ENCODE assay signal across 26 mouse cellular contexts in genomic region chr3:97615154-97615553, GRCm38 (mm10). TPM values are rescaled to one million over a fixed set of nuclear protein-coding genes. Genes with fewer than 3 reads are reported as not detected.
DNase-seq lines count a peak whose midpoint lies in the region; ATAC-seq and TF ChIP-seq lines count a peak whose summit lies in the region.
"Had no signal": no experiment of that assay in that cellular context is flagged by ENCODE, and none has a peak within 500 bp of the region (broad histone marks: within the 10 kb centered on the region; RNA-seq: fewer than 3 reads in every experiment).

No protein-coding gene starts in this region.

- H3K27me3 ChIP-seq in heart, embryonic 10.5 days (ENCODE audit: insufficient read depth, poor library complexity, severe bottlenecking): no peaks in the 10 kb centered on the region
- peaks cover 6% of the 10 kb centered on the region in 2 experiments; a peak in 3 of 4 replicates for H3K27me3 ChIP-seq in MEL (ENCODE audit: control insufficient read depth in 1 of 2, insufficient read depth in 2 of 2, low read length in 2 of 2)
- no peaks in the 10 kb centered on the region for H3K27me3 ChIP-seq in intestine, embryonic 15.5 days (replicated peaks)
- H3K27me3 ChIP-seq in stomach, embryonic 15.5 days (replicated peaks): no peaks in the 10 kb centered on the region
- no peaks in the 10 kb centered on the region for H3K27me3 ChIP-seq in kidney, embryonic 16.5 days (ENCODE audit: insufficient read depth, low read length)
- H3K27me3 ChIP-seq: CH12.LX; embryonic facial prominence, embryonic 15.5 days; hindbrain, embryonic 15.5 days had no signal

- no peak overlapping the region for H3K27ac ChIP-seq in heart, embryonic 10.5 days
- no peak overlapping the region for H3K27ac ChIP-seq in MEL (ENCODE audit: control insufficient read depth, low read depth, low read length)
- H3K27ac ChIP-seq in intestine, embryonic 15.5 days: 0 out of 2 replicates have a peak overlapping the region, but pooled peaks have one; percentile 58
- peak overlapping the region; percentile 3; the same call in 1 of the 2 replicates for H3K27ac ChIP-seq in stomach, embryonic 15.5 days
- no peak overlapping the region for H3K27ac ChIP-seq in kidney, embryonic 16.5 days (ENCODE audit: low read length)
- H3K27ac ChIP-seq: embryonic facial prominence, embryonic 15.5 days; forebrain, embryonic 10.5 days; hindbrain, embryonic 15.5 days had no signal

- H3K36me3 ChIP-seq in heart, embryonic 10.5 days: no peaks in the 10 kb centered on the region
- peaks cover 0 to 9% of the 10 kb centered on the region in 2 experiments; a peak in 2 of 4 replicates for H3K36me3 ChIP-seq in MEL (ENCODE audit: control insufficient read depth in 1 of 2, insufficient read depth in 2 of 2, low read length in 2 of 2)
- H3K36me3 ChIP-seq in intestine, embryonic 15.5 days: no peaks in the 10 kb centered on the region
- no peaks in the 10 kb centered on the region for H3K36me3 ChIP-seq in stomach, embryonic 15.5 days
- no peaks in the 10 kb centered on the region for H3K36me3 ChIP-seq in kidney, embryonic 16.5 days (ENCODE audit: insufficient read depth, low read length)
- H3K36me3 ChIP-seq: embryonic facial prominence, embryonic 15.5 days; forebrain, embryonic 10.5 days; heart, embryonic 12.5 days; hindbrain, embryonic 15.5 days had no signal

- no peak overlapping the region for H3K9ac ChIP-seq in MEL (ENCODE audit: control insufficient read depth, low read depth, low read length, poor library complexity, severe bottlenecking)
- H3K9ac ChIP-seq in intestine, embryonic 15.5 days: no peak overlapping the region
- no peak overlapping the region for H3K9ac ChIP-seq in stomach, embryonic 15.5 days
- H3K9ac ChIP-seq in kidney, embryonic 16.5 days (replicated peaks; ENCODE audit: low read length): no peak overlapping the region
- H3K9ac ChIP-seq: embryonic facial prominence, embryonic 15.5 days; heart, embryonic 12.5 days; hindbrain, embryonic 15.5 days had no signal

- no peaks in the 10 kb centered on the region; the same call in 1 of the 2 replicates for H3K79me2 ChIP-seq in MEL (ENCODE audit: control insufficient read depth, insufficient read depth, low read length, poor library complexity)

- peak; percentile 28 for DNase-seq in heart, embryonic 10.5 days (ENCODE audit: low spot score)
- no peak for DNase-seq in heart, adult 9 months (ENCODE audit: low spot score in 2 of 2)
- DNase-seq in MEL (ENCODE audit: low read depth, low spot score): no peak
- DNase-seq in urinary bladder, postnatal 4 days (ENCODE audit: low spot score in 2 of 2): no peak
- no peak for DNase-seq in right cerebral cortex, postnatal 36 days (ENCODE audit: low spot score in 2 of 2)
- DNase-seq: adrenal gland, adult 2 months; adrenal gland, postnatal 25 days; cerebellum, adult 8-10 months; cerebellum, postnatal 25 days; gastrocnemius, postnatal 36 days; heart, adult 18-20 months; heart, postnatal 36 days had no signal

- no peak for TF ChIP-seq CTCF in MEL (IDR thresholded peaks at IDR 0.05 in 2 of 3, conservative IDR thresholded peaks at IDR 0.05 in 1 of 3; ENCODE audit: control insufficient read depth in 1 of 3, insufficient read depth in 1 of 3, low read depth in 2 of 3, low read length in 3 of 3, poor library complexity in 1 of 3, severe bottlenecking in 1 of 3)

- no peak overlapping the region for H3K4me3 ChIP-seq in heart, embryonic 10.5 days
- H3K4me3 ChIP-seq in MEL (ENCODE audit: control insufficient read depth in 1 of 2, insufficient read depth in 1 of 2, low read depth in 2 of 2, low read length in 2 of 2): no peak overlapping the region
- H3K4me3 ChIP-seq in intestine, embryonic 15.5 days (replicated peaks): no peak overlapping the region
- no peak overlapping the region for H3K4me3 ChIP-seq in stomach, embryonic 15.5 days (replicated peaks)
- no peak overlapping the region for H3K4me3 ChIP-seq in kidney, embryonic 16.5 days (ENCODE audit: low read length)
- H3K4me3 ChIP-seq: embryonic facial prominence, embryonic 15.5 days; erythroblast, embryonic 14.5 days; forebrain, embryonic 10.5 days; heart, embryonic 12.5 days; hindbrain, embryonic 15.5 days had no signal

- TF ChIP-seq EP300 in MEL (IDR thresholded peaks at IDR 0.05; ENCODE audit: low read depth in 1 of 2, low read length in 2 of 2): no peak

- no peak for TF ChIP-seq RAD21 in MEL (IDR thresholded peaks at IDR 0.05; ENCODE audit: low read depth, low read length)

- H3K4me2 ChIP-seq in intestine, embryonic 15.5 days (replicated peaks): no peak overlapping the region
- no peak overlapping the region for H3K4me2 ChIP-seq in stomach, embryonic 15.5 days
- no peak overlapping the region for H3K4me2 ChIP-seq in kidney, embryonic 16.5 days (replicated peaks; ENCODE audit: low read depth, low read length)
- H3K4me2 ChIP-seq: embryonic facial prominence, embryonic 15.5 days; heart, embryonic 12.5 days; hindbrain, embryonic 15.5 days had no signal

- peak; percentile 88 for ATAC-seq in intestine, embryonic 15.5 days
- ATAC-seq in stomach, embryonic 15.5 days (ENCODE audit: insufficient read depth, low FRiP score, low read depth): peak; percentile 69
- no peak for ATAC-seq in kidney, embryonic 16.5 days (ENCODE audit: low FRiP score, low TSS enrichment)
- ATAC-seq: forebrain, embryonic 14.5 days had no signal

- no peak for TF ChIP-seq POLR2A in MEL (IDR thresholded peaks at IDR 0.05; ENCODE audit: control insufficient read depth in 1 of 2, insufficient read depth in 1 of 2, low read depth in 1 of 2, low read length in 2 of 2, poor library complexity in 1 of 2)

- WGBS in heart, embryonic 10.5 days: 33% methylated on average over 1 of the region's 1 CpGs
- 15% methylated on average over 1 of the region's 1 CpGs for WGBS in intestine, embryonic 15.5 days
- WGBS in stomach, embryonic 15.5 days: 14% methylated on average over 1 of the region's 1 CpGs
- WGBS in kidney, embryonic 16.5 days: 3% methylated on average over 1 of the region's 1 CpGs

- no peaks in the 10 kb centered on the region for H3K9me3 ChIP-seq in heart, embryonic 10.5 days
- H3K9me3 ChIP-seq in MEL (replicated peaks; ENCODE audit: insufficient read depth, low read length): no peaks in the 10 kb centered on the region
- H3K9me3 ChIP-seq in intestine, embryonic 15.5 days: no peaks in the 10 kb centered on the region
- H3K9me3 ChIP-seq in stomach, embryonic 15.5 days: no peaks in the 10 kb centered on the region
- H3K9me3 ChIP-seq in kidney, embryonic 16.5 days (ENCODE audit: low read length): no peaks in the 10 kb centered on the region
- H3K9me3 ChIP-seq: embryonic facial prominence, embryonic 15.5 days; forebrain, embryonic 10.5 days; heart, embryonic 12.5 days; hindbrain, embryonic 15.5 days had no signal

- H3K4me1 ChIP-seq in heart, embryonic 10.5 days: no peaks in the 10 kb centered on the region
- peaks cover 3 to 10% of the 10 kb centered on the region in 2 experiments; a peak in 3 of 4 replicates for H3K4me1 ChIP-seq in MEL (ENCODE audit: control insufficient read depth in 1 of 2, insufficient read depth in 2 of 2, low read length in 2 of 2)
- no peaks in the 10 kb centered on the region for H3K4me1 ChIP-seq in intestine, embryonic 15.5 days (replicated peaks)
- no peaks in the 10 kb centered on the region for H3K4me1 ChIP-seq in stomach, embryonic 15.5 days
- H3K4me1 ChIP-seq in kidney, embryonic 16.5 days (ENCODE audit: insufficient read depth, low read length): no peaks in the 10 kb centered on the region
- H3K4me1 ChIP-seq: embryonic facial prominence, embryonic 15.5 days; hindbrain, embryonic 15.5 days had no signal

TF ChIP-seq in MEL, 35 proteins besides CTCF, POLR2A, EP300 and RAD21 (continues in another document):
- 0 out of 2 replicates have a peak, but pooled peaks have one; percentile 18 for TF ChIP-seq GATA1 (IDR thresholded peaks at IDR 0.05; ENCODE audit: low read depth, low read length)

RNA-seq across cellular contexts. Expression of gene Chd1l, which starts 5.2 kb away (rescaled TPM):
- polyA plus RNA-seq in heart, embryonic 10.5 days (2016; fragmentation: Nextera tagmentation; extraction: Ambion mirVana): 21.7 and 22.8 TPM in 2 replicates
- 54.5 and 59.1 TPM in 2 replicates for total RNA-seq in MEL (2012; rRNA removed)
- polyA plus RNA-seq in MEL (2012; ENCODE audit: insufficient read depth in 1 of 2, insufficient read length in 2 of 2, low read depth in 1 of 2, low replicate concordance in 2 of 2, missing spikeins in 1 of 2): 10 to 100 TPM in 1 of 2 experiments, not detected in 1; 70.5 TPM
- polyA plus RNA-seq in intestine, embryonic 15.5 days (2015; fragmentation: Nextera tagmentation; extraction: Ambion mirVana): 19.6 and 20.5 TPM in 2 replicates
- 16.5 and 19.2 TPM in 2 replicates for polyA plus RNA-seq in stomach, embryonic 15.5 days (2015; fragmentation: Nextera tagmentation; extraction: Ambion mirVana)
- 16.8 and 19.0 TPM in 2 replicates for polyA plus RNA-seq in kidney, embryonic 16.5 days (2015; fragmentation: Nextera tagmentation; extraction: Ambion mirVana)

RNA-seq across cellular contexts. Expression of gene Fmo5, which starts 13.4 kb away (rescaled TPM):
- polyA plus RNA-seq in heart, embryonic 10.5 days (2016; fragmentation: Nextera tagmentation; extraction: Ambion mirVana): 1.9 and 3.2 TPM in 2 replicates
- 0.12 and 0.16 TPM in 2 replicates for total RNA-seq in MEL (2012; rRNA removed)
- under 1 TPM in 1 of 2 experiments, not detected in 1; 0.39 TPM for polyA plus RNA-seq in MEL (2012; ENCODE audit: insufficient read depth in 1 of 2, insufficient read length in 2 of 2, low read depth in 1 of 2, low replicate concordance in 2 of 2, missing spikeins in 1 of 2)
- polyA plus RNA-seq in intestine, embryonic 15.5 days (2015; fragmentation: Nextera tagmentation; extraction: Ambion mirVana): 30.8 and 33.0 TPM in 2 replicates
- polyA plus RNA-seq in stomach, embryonic 15.5 days (2015; fragmentation: Nextera tagmentation; extraction: Ambion mirVana): 8.2 and 11.5 TPM in 2 replicates
- 3.4 and 4.2 TPM in 2 replicates for polyA plus RNA-seq in kidney, embryonic 16.5 days (2015; fragmentation: Nextera tagmentation; extraction: Ambion mirVana)

RNA-seq across cellular contexts. Expression of gene Prkab2, which starts 42.8 kb away (rescaled TPM):
- 16.2 and 25.6 TPM in 2 replicates for polyA plus RNA-seq in heart, embryonic 10.5 days (2016; fragmentation: Nextera tagmentation; extraction: Ambion mirVana)
- total RNA-seq in MEL (2012; rRNA removed): 2.5 and 3.3 TPM in 2 replicates
- 1 to 10 TPM in 1 of 2 experiments, not detected in 1; 7.0 TPM for polyA plus RNA-seq in MEL (2012; ENCODE audit: insufficient read depth in 1 of 2, insufficient read length in 2 of 2, low read depth in 1 of 2, low replicate concordance in 2 of 2, missing spikeins in 1 of 2)
- 6.7 and 6.8 TPM in 2 replicates for polyA plus RNA-seq in intestine, embryonic 15.5 days (2015; fragmentation: Nextera tagmentation; extraction: Ambion mirVana)
- 7.7 and 8.9 TPM in 2 replicates for polyA plus RNA-seq in stomach, embryonic 15.5 days (2015; fragmentation: Nextera tagmentation; extraction: Ambion mirVana)
- polyA plus RNA-seq in kidney, embryonic 16.5 days (2015; fragmentation: Nextera tagmentation; extraction: Ambion mirVana): 6.4 and 6.9 TPM in 2 replicates

RNA-seq across cellular contexts. Expression of gene Gm17651, which starts 59.3 kb away (rescaled TPM):
- polyA plus RNA-seq in heart, embryonic 10.5 days (2016; fragmentation: Nextera tagmentation; extraction: Ambion mirVana): not detected in 2 replicates
- total RNA-seq in MEL (2012; rRNA removed): not detected in 2 replicates
- not detected for polyA plus RNA-seq in MEL (2012; ENCODE audit: insufficient read depth in 1 of 2, insufficient read length in 2 of 2, low read depth in 1 of 2, low replicate concordance in 2 of 2, missing spikeins in 1 of 2)
- polyA plus RNA-seq in intestine, embryonic 15.5 days (2015; fragmentation: Nextera tagmentation; extraction: Ambion mirVana): not detected in 2 replicates
- not detected in 2 replicates for polyA plus RNA-seq in stomach, embryonic 15.5 days (2015; fragmentation: Nextera tagmentation; extraction: Ambion mirVana)
- polyA plus RNA-seq in kidney, embryonic 16.5 days (2015; fragmentation: Nextera tagmentation; extraction: Ambion mirVana): not detected in 2 replicates
- total RNA-seq: adrenal gland, adult 2 months; adrenal gland, postnatal 25 days; CH12.LX; gastrocnemius, adult 8-10 months; gastrocnemius, postnatal 36 days; heart, adult 18-20 months; heart, postnatal 36 days had no signal
- polyA plus RNA-seq: adrenal gland, adult 2 months; cortical plate, adult 2 months; embryonic facial prominence, embryonic 15.5 days; erythroblast, embryonic 14.5 days; forebrain, embryonic 10.5 days; forebrain, embryonic 14.5 days; heart, embryonic 12.5 days; heart, embryonic 16.5 days; hindbrain, embryonic 11.5 days; hindbrain, embryonic 15.5 days had no signal

Comparison
In these comparisons a context has a peak if more than half of its experiments do, and no peak if none do; other contexts are left out.
1. H3K27ac ChIP-seq: peak in intestine, embryonic 15.5 days (single experiment) and stomach, embryonic 15.5 days (single experiment); none in heart, embryonic 10.5 days (single experiment), MEL (single experiment) and kidney, embryonic 16.5 days (single experiment).